Mouse (Mus musculus) midbrain, embryonic 11.5 days (tissue): Measurements from ENCODE around the gene Cd28. TPM values are rescaled to one million over a fixed set of nuclear protein-coding genes. Genes with fewer than 3 reads are reported as not detected.

Source experiments
- ATAC-seq: fragments of 200-750 bp; cut with Nextera tagmentation; 2 replicates; pipeline ENCODE4 v1.8.0; 2017; ENCODE audit warnings: moderate TSS enrichment, moderate library complexity; ENCODE audit not compliant: low FRiP score
- DNase-seq: peaks from one replicate; pipeline ENCODE4 v3.0.0; 2015; ENCODE audit warnings: low spot score; ENCODE audit errors: missing footprints
- H3K27ac ChIP-seq: fragments of 300-500 bp; sonication (generic); 2 replicates; pipeline ENCODE4 v1.5.1; 2014; ENCODE audit warnings: low read depth, low read length
- H3K27me3 ChIP-seq: fragments of 300-500 bp; sonication (generic); 2 replicates; pipeline ENCODE4 v1.6.1; 2014; ENCODE audit warnings: mild to moderate bottlenecking, low read length, moderate library complexity, mixed read lengths; ENCODE audit not compliant: control insufficient read depth, insufficient read depth
- H3K36me3 ChIP-seq: fragments of 300-500 bp; sonication (generic); 2 replicates; pipeline ENCODE4 v1.6.1; 2014; ENCODE audit warnings: mild to moderate bottlenecking, low read length, moderate library complexity, mixed read lengths; ENCODE audit not compliant: control insufficient read depth, insufficient read depth
- H3K4me1 ChIP-seq: fragments of 300-500 bp; sonication (generic); 2 replicates; pipeline ENCODE4 v1.6.1; 2014; ENCODE audit warnings: low read length; ENCODE audit not compliant: control insufficient read depth, insufficient read depth
- H3K4me2 ChIP-seq: fragments of 300-500 bp; sonication (generic); 2 replicates; pipeline ENCODE4 v1.6.1; 2014; ENCODE audit warnings: mild to moderate bottlenecking, moderate library complexity
- H3K4me3 ChIP-seq: fragments of 300-500 bp; sonication (generic); 2 replicates; pipeline ENCODE4 v1.5.1; 2014; ENCODE audit warnings: low read depth, low read length
- H3K9ac ChIP-seq: fragments of 300-500 bp; sonication (generic); 2 replicates; pipeline ENCODE4 v1.6.1; 2014; ENCODE audit warnings: low read length
- H3K9me3 ChIP-seq: fragments of 300-500 bp; sonication (generic); 2 replicates; pipeline ENCODE4 v1.6.1; 2016; ENCODE audit warnings: low read length; ENCODE audit not compliant: control insufficient read depth
- WGBS: fragments of 180-500 bp; shearing (Covaris S2); extraction: QIAGEN DNeasy Blood & Tissue Kit; methylation state at CpG from one replicate; pipeline ENCODE4 v1.1.7; 2014; 5-methylcytosine and 5-hydroxymethylcytosine counted together
- polyA plus RNA-seq: library from polyadenylated mRNA; unstranded; fragments of >200 nt; fragmentation: Nextera tagmentation; extraction: Ambion mirVana; gene quantifications from 2 replicates; pipeline ENCODE4 v1.2.1, GENCODE M21; 2014

The Cd28 gene
- polyA plus RNA-seq, 1 experiment from 2014 or later: 0.10 TPM

DNA sequence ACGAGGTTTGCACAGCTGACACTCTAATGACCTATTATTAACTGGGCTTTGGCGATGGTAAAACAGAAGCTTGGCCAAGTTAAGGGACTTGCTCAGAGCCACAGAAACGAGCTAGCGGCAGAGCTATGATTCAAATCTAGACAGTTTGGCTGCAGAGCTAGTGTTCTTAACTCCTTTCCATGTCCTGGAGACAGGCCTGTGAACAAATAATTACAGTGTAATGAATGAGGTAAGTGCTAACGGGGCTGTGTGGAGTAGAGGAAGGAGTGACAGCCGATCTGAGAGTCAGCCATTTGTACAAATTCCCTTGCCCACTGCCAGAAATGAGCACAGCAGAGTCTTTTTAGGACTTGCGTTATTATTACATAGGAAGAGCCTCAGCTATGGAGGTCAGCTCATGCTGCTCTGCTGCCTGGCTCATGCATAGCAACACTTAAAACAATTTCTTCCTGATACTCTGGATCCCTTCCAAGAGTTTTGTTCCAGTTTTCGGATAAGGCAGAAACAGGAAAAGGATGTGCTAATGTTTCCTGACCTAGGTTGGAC lies 876 bp upstream of the Cd28 start:
- Histone ChIP-seq H3K27ac (no peak overlapping the region), H3K4me3 (no peak overlapping the region), H3K36me3 (no peaks in the 10 kb centered on the region), H3K9me3 (no peaks in the 10 kb centered on the region), H3K4me2 (no peak overlapping the region), H3K27me3 (no peaks in the 10 kb centered on the region), H3K9ac (no peak overlapping the region), H3K4me1 (no peaks in the 10 kb centered on the region)
- ATAC-seq (no peak), DNase-seq (no peak)
- WGBS: 86% methylated on average over 8 of the region's 8 CpGs

DNA sequence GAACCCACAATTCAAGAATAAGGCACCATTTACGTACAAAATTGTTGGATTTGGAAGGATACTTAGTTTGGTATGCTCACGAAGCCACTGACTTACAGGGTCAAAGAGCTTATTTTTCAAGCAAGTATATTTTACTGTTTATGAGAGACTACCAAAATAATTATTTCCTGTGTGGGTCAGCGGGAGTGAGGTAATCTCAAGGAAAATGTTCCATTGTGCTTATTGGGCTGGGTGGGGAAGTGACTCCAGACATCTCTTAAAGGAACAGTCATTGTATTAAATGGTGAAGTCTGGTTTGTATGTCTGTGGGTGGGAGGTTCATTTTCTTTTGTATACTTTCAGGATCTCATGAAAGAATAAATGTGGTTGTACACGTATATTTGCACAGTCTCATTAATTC lies 2.0 kb downstream of the Cd28 start:
- Histone ChIP-seq H3K4me3 (no peak overlapping the region), H3K27me3 (no peaks in the 10 kb centered on the region)

DNA sequence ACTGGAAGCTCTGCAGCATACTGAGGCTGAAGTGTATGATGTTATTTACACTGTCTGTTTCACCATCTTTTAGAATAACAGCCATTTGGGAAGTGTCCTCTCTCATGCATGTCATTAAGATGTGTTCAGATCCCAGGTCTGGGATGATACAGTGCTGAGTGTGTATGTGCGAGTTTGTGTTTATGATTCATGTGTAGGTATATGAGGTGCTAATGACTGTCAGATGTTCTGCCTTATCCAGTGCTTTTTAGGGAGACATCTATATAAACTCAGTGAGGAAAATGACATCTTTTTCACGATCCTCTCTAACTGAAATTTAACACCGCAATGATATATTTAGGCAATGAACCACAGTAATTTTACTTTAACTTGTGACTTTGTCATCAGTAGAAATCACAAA lies 7.0 kb downstream of the Cd28 start:
- 92% methylated on average over 3 of the region's 3 CpGs for WGBS

More for the DNA sequence above, 2.0 kb downstream of the Cd28 start:
- Histone ChIP-seq H3K9me3 (no peaks in the 10 kb centered on the region), H3K27ac (no peak overlapping the region), H3K4me1 (no peaks in the 10 kb centered on the region), H3K9ac (no peak overlapping the region), H3K4me2 (no peak overlapping the region), H3K36me3 (no peaks in the 10 kb centered on the region)
- DNase-seq (no peak), ATAC-seq (no peak)
- WGBS: 86% methylated on average over 4 of the region's 4 CpGs

DNA sequence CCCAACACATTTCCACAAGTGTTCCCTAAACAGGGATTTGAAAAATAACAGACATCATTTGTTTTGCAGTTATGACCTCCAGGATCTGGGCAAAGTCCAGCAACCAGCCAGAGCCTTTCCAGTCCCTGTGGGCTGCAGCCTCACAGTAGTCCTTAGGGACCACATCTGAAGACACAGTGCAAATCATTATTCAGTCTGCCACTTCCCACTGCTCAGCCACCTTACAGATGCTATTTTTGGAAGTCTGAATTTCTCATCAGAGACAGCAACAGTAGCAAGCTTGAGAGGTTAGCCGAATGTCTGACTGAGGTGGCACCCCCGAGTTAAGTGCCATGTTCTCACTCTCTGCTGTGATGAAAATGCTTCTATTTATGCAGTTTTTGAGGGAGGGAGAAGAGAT lies 15.3 kb downstream of the Cd28 start:
- no peak for ATAC-seq
- WGBS: 95% methylated on average over 2 of the region's 2 CpGs
- Histone ChIP-seq H3K9me3 (no peaks in the 10 kb centered on the region), H3K27me3 (no peaks in the 10 kb centered on the region), H3K4me3 (no peak overlapping the region), H3K9ac (no peak overlapping the region), H3K4me1 (no peaks in the 10 kb centered on the region), H3K27ac (no peak overlapping the region), H3K4me2 (no peak overlapping the region), H3K36me3 (no peaks in the 10 kb centered on the region)
- DNase-seq: no peak

More for the DNA sequence above, 7.0 kb downstream of the Cd28 start:
- no peaks in the 10 kb centered on the region for H3K36me3 ChIP-seq
- DNase-seq: no peak
- no peak overlapping the region for H3K27ac ChIP-seq
- no peaks in the 10 kb centered on the region for H3K4me1 ChIP-seq
- H3K9me3 ChIP-seq: no peaks in the 10 kb centered on the region
- H3K27me3 ChIP-seq: no peaks in the 10 kb centered on the region
- no peak overlapping the region for H3K4me2 ChIP-seq
- H3K9ac ChIP-seq: no peak overlapping the region
- no peak overlapping the region for H3K4me3 ChIP-seq
- no peak for ATAC-seq

DNA sequence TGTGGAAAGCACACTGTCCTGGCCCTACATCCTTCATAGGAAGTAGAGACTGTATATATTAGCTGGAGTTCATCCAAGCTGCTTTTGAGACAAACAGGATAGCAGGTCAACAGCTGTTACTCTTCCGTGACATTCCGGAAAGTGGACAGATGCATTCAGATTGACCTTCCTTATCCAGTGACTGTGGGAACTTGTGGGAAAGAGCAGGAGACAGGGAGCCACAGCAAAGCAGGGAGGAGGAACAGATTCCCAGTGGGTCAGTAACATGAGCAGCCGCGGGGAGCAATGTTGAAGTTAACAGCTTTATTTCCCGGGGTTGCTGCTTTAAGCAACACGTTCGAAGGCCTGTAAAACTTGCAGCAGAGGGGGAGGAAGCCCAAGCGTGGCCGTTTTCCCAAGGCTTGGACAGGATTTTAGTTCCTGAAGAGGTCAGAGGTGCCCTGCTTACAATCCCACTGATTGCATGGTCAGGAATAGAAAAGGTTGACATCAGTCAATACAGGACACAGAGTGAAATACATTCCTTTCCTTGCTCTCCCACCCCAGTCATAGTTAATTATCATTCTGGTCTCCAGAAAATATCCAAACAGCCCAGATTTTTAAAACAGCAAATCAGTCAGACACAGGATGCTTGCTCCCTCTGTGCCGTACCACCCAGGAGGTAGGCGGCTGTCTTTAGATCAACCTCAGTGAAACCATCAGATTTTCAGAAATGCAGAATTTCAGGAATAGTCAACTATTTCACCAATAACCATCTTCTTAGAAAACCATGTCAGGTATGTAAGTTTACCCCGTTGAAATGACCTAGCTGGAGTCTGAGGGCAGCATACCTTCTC lies 18.7 kb downstream of the Cd28 start:
- 71% methylated on average over 12 of the region's 12 CpGs for WGBS
- Histone ChIP-seq H3K4me3 (no peak overlapping the region), H3K27ac (no peak overlapping the region), H3K4me2 (no peak overlapping the region), H3K9me3 (no peaks in the 10 kb centered on the region), H3K27me3 (no peaks in the 10 kb centered on the region), H3K4me1 (no peaks in the 10 kb centered on the region), H3K36me3 (no peaks in the 10 kb centered on the region), H3K9ac (no peak overlapping the region)
- DNase-seq: peak; percentile 74
- ATAC-seq: no peak

DNA sequence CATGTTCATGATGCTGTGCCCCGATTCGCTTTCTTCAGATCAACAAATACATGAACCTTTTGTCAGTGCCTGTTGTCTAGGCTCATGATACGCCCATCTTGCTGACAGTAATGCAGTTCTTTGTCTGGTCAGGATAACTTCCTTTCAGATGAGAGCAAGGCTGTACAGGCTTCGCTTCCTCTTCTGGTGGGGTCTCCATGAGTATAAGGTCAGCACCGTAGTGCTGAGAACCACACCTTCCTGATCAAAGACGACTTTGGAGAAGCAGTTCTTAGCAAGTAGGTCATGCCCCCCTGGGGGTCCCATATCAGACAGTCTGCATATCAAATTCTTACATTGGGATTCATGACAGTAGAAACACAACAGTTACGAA lies 19.3 kb downstream of the Cd28 start:
- H3K4me3 ChIP-seq: no peak overlapping the region
- no peak overlapping the region for H3K27ac ChIP-seq
- 85% methylated on average over 7 of the region's 7 CpGs for WGBS
- H3K27me3 ChIP-seq: no peaks in the 10 kb centered on the region
- H3K36me3 ChIP-seq: no peaks in the 10 kb centered on the region
- H3K4me1 ChIP-seq: no peaks in the 10 kb centered on the region
- no peak overlapping the region for H3K4me2 ChIP-seq
- ATAC-seq (no peak), DNase-seq (peak; percentile 72)
- no peaks in the 10 kb centered on the region for H3K9me3 ChIP-seq
- no peak overlapping the region for H3K9ac ChIP-seq

DNA sequence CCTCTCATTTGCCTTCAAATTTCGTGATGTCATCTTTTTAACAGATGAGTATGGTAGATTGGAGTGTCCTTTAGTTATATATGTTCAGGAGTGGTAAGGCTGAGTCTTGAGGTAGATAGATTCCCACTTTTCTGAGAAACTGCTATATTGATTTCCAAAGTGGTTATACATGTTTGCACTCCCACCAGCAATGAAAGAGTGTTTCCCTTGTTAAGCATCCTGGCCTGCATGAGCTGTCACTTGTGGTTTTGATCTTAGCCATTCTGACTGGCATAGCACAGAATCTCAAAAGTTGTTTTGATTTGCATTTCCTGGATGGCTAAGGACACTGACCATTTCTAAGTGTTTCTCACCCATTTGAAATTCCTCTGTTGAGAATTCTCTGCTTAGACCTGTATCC lies 27.7 kb downstream of the Cd28 start:
- H3K9me3 ChIP-seq: no peaks in the 10 kb centered on the region
- DNase-seq (peak; percentile 45), ATAC-seq (no peak)
- H3K4me3 ChIP-seq: no peak overlapping the region
- H3K9ac ChIP-seq: no peak overlapping the region
- no peaks in the 10 kb centered on the region for H3K27me3 ChIP-seq
- H3K36me3 ChIP-seq: no peaks in the 10 kb centered on the region
- WGBS: 69% methylated on average over 1 of the region's 1 CpGs
- no peak overlapping the region for H3K27ac ChIP-seq
- no peaks in the 10 kb centered on the region for H3K4me1 ChIP-seq
- no peak overlapping the region for H3K4me2 ChIP-seq

DNA sequence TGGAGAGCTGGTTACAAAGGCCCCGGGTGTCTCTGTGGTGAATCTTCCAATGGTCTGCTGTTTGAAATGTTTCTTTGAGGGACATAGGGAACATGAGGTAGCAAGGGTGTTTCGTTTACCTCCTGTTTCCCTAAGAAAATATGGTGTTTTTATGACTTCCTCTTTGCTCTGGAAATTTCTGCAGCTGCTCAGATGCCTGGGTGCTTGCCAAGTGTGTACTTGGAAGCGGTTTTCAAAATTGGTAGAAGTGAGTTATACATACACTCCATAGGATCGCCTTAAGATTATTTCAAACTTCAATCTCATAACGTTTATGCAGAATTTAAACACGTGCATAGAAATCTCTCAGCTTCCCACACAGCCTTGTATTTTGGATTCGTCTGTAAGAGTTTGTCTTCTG lies 29.1 kb downstream of the Cd28 start:
- H3K27ac ChIP-seq: no peak overlapping the region
- no peaks in the 10 kb centered on the region for H3K36me3 ChIP-seq
- no peak overlapping the region for H3K4me3 ChIP-seq
- no peak overlapping the region for H3K9ac ChIP-seq
- 79% methylated on average over 7 of the region's 7 CpGs for WGBS
- no peaks in the 10 kb centered on the region for H3K9me3 ChIP-seq
- H3K4me2 ChIP-seq: no peak overlapping the region
- ATAC-seq (no peak), DNase-seq (peak; percentile 28)
- H3K4me1 ChIP-seq: no peaks in the 10 kb centered on the region
- H3K27me3 ChIP-seq: no peaks in the 10 kb centered on the region

DNA sequence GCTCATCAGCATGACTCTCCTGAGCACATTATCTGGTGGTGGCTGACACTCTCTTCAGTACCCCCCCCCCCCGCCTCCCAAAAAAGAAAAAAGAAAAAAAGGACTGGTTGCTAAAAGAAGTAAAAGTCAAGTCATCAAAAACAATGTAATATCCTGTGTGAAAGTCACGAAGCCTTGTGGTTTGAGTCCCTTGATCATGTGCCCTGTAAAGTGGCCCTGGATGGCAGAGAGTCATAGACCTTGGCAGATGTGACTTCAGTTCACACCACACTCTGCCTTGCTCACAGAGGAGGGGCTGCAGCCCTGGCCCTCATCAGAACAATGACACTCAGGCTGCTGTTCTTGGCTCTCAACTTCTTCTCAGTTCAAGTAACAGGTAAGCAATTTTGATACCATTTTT lies 29.6 kb downstream of the Cd28 start:
- Histone ChIP-seq H3K4me1 (no peaks in the 10 kb centered on the region), H3K27me3 (no peaks in the 10 kb centered on the region), H3K4me2 (no peak overlapping the region), H3K36me3 (no peaks in the 10 kb centered on the region), H3K27ac (no peak overlapping the region), H3K9me3 (no peaks in the 10 kb centered on the region), H3K9ac (no peak overlapping the region), H3K4me3 (no peak overlapping the region)
- DNase-seq (no peak), ATAC-seq (no peak)
- WGBS: 68% methylated on average over 2 of the region's 2 CpGs
